Mouse (Mus musculus) lung, embryonic 16.5 days (tissue): ENCODE measurements around the gene Rfx7. TPM values are rescaled to one million over a fixed set of nuclear protein-coding genes. Genes with fewer than 3 reads are reported as not detected.
A peak's percentile ranks its signal among the peaks of the same experiment; 100 is the strongest.

Experiments
- ATAC-seq: fragments of 200-750 bp; cut with Nextera tagmentation; 2 replicates; pipeline ENCODE4 v1.8.0; 2017; ENCODE audit warnings: low read depth, mild to moderate bottlenecking, moderate library complexity
- H3K27ac ChIP-seq: fragments of 300-500 bp; sonication (generic); 2 replicates; pipeline ENCODE4 v1.5.1; 2014; ENCODE audit warnings: mild to moderate bottlenecking, control low read depth, low read length
- H3K27me3 ChIP-seq: fragments of 300-500 bp; sonication (generic); 2 replicates; pipeline ENCODE4 v1.6.1; 2014; ENCODE audit warnings: low read depth, low read length, mixed read lengths; ENCODE audit not compliant: control insufficient read depth, insufficient read depth
- H3K36me3 ChIP-seq: fragments of 300-500 bp; sonication (generic); 2 replicates; pipeline ENCODE4 v1.6.1; 2014; ENCODE audit warnings: low read length; ENCODE audit not compliant: control insufficient read depth, insufficient read depth
- H3K4me1 ChIP-seq: fragments of 300-500 bp; sonication (generic); replicated peaks from 2 replicates; pipeline ENCODE4 v1.6.1; 2014; ENCODE audit warnings: low read length, mixed read lengths; ENCODE audit not compliant: control insufficient read depth, insufficient read depth
- H3K4me2 ChIP-seq: fragments of 300-500 bp; sonication (generic); 2 replicates; pipeline ENCODE4 v1.6.1; 2014; ENCODE audit warnings: low read depth, low read length, control low read depth
- H3K4me3 ChIP-seq: fragments of 300-500 bp; sonication (generic); 2 replicates; pipeline ENCODE4 v1.5.1; 2014; ENCODE audit warnings: mild to moderate bottlenecking, low read length, control low read depth
- H3K9ac ChIP-seq: fragments of 300-500 bp; sonication (generic); 2 replicates; pipeline ENCODE4 v1.6.1; 2014; ENCODE audit warnings: low read length, control low read depth
- H3K9me3 ChIP-seq: fragments of 300-500 bp; sonication (generic); 2 replicates; pipeline ENCODE4 v1.6.1; 2016; ENCODE audit warnings: low read length; ENCODE audit not compliant: control insufficient read depth
- WGBS: fragments of 180-500 bp; shearing (Covaris S2); extraction: QIAGEN DNeasy Blood & Tissue Kit; methylation state at CpG from one replicate; pipeline ENCODE4 v1.1.7; 2014; 5-methylcytosine and 5-hydroxymethylcytosine counted together
- polyA plus RNA-seq: library from polyadenylated mRNA; unstranded; fragments of >200 nt; fragmentation: Nextera tagmentation; extraction: Ambion mirVana; gene quantifications from 2 replicates; pipeline ENCODE4 v1.2.1, GENCODE M21; 2015

Gene Rfx7
- polyA plus RNA-seq, 1 experiment from 2014 or later = 8.1 TPM

- H3K9me3 ChIP-seq = no peaks in the 10 kb centered on the region
- ATAC-seq = no peak
- no peaks in the 10 kb centered on the region for H3K36me3 ChIP-seq
- H3K4me1 ChIP-seq = peaks cover 22% of the 10 kb centered on the region
- 64% methylated on average over 4 of the region's 4 CpGs for WGBS
- H3K27ac ChIP-seq = peak overlapping the region; percentile 3
- no peak overlapping the region for H3K4me3 ChIP-seq
- H3K4me2 ChIP-seq = no peak overlapping the region
- no peak overlapping the region for H3K9ac ChIP-seq
- H3K27me3 ChIP-seq = no peaks in the 10 kb centered on the region
Measured at GRCm38 (mm10) chr9:72656491-72656890, 124.5 kb downstream of the Rfx7 start.

GRCm38 (mm10) chr9:72656940-72657339 is 124.9 kb downstream of the Rfx7 start:
- no peak overlapping the region for H3K4me3 ChIP-seq
- no peaks in the 10 kb centered on the region for H3K27me3 ChIP-seq
- WGBS = 42% methylated on average over 3 of the region's 3 CpGs
- no peak overlapping the region for H3K4me2 ChIP-seq
- peak overlapping the region; percentile 3; the same call in 1 of the 2 replicates for H3K27ac ChIP-seq
- no peaks in the 10 kb centered on the region for H3K36me3 ChIP-seq
- H3K9ac ChIP-seq = no peak overlapping the region
- no peaks in the 10 kb centered on the region for H3K9me3 ChIP-seq
- ATAC-seq = no peak
- H3K4me1 ChIP-seq = peaks cover 22% of the 10 kb centered on the region

- Histone ChIP-seq H3K4me3 (no peak overlapping the region), H3K9me3 (no peaks in the 10 kb centered on the region), H3K9ac (no peak overlapping the region), H3K4me2 (no peak overlapping the region), H3K27ac (0 out of 2 replicates have a peak overlapping the region, but pooled peaks have one; percentile 27), H3K27me3 (no peaks in the 10 kb centered on the region), H3K4me1 (peaks cover 17% of the 10 kb centered on the region), H3K36me3 (no peaks in the 10 kb centered on the region)
- 57% methylated on average over 1 of the region's 1 CpGs for whole genome bisulfite sequencing
- ATAC-seq = no peak
Measured at GRCm38 (mm10) chr9:72657694-72658093, 125.7 kb downstream of the Rfx7 start.

DNA sequence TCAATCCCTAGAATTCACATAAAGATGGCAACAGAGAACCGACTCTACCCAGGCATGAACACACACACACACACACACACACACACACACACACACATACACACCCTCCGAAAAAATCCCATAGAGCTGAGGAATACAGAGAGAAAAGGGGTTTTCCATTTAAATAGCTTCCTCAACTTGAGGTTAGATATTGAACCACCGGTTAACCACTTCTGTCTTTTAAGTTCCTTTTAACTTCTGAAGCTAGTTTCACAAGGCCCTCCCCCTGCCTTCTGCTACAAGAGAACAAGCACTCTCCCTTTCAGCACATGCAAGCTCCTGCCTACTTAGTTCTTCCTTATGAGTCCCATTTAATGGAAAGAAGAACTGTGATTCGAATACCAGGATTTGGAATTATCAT is 128.1 kb downstream of the Rfx7 start:
- no peak overlapping the region for H3K27ac ChIP-seq
- H3K9ac ChIP-seq = no peak overlapping the region
- ATAC-seq = no peak

DNA sequence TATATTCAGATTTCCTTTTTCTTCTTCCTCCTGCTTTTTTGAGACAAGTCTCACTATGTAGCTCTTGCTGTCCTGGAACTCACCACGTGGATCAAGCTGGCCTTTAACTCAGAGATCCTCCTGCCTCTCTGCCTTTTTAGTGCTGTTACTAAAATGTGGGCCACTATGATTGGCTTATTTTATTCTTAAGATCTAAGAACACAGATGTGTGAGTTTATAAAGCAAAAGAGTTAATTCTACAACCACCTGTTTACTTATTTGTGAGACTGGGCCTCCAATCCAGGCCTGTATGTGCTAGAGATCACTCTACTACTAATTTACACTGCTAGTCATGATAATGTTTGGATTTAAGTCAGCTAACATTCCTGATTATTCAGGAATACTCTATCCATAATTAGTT is 128.9 kb downstream of the Rfx7 start:
- 53% methylated on average over 1 of the region's 1 CpGs for WGBS
- H3K9ac ChIP-seq = no peak overlapping the region
- no peak overlapping the region for H3K4me3 ChIP-seq
- H3K9me3 ChIP-seq = no peaks in the 10 kb centered on the region
- H3K4me1 ChIP-seq = peaks cover 24% of the 10 kb centered on the region
- H3K27ac ChIP-seq = 0 out of 2 replicates have a peak overlapping the region, but pooled peaks have one; percentile 33
- ATAC-seq = no peak
- H3K27me3 ChIP-seq = no peaks in the 10 kb centered on the region
- no peak overlapping the region for H3K4me2 ChIP-seq
- H3K36me3 ChIP-seq = peaks cover 2% of the 10 kb centered on the region; the same call in 1 of the 2 replicates

More for the DNA sequence above, 128.1 kb downstream of the Rfx7 start:
- Histone ChIP-seq H3K4me3 (no peak overlapping the region), H3K4me1 (peaks cover 17% of the 10 kb centered on the region), H3K36me3 (no peaks in the 10 kb centered on the region; the same call in 1 of the 2 replicates), H3K9me3 (no peaks in the 10 kb centered on the region), H3K27me3 (no peaks in the 10 kb centered on the region), H3K4me2 (no peak overlapping the region)
- WGBS = 66% methylated on average over 4 of the region's 4 CpGs

- H3K27me3 ChIP-seq = no peaks in the 10 kb centered on the region
- peak overlapping the region; percentile 100 for H3K27ac ChIP-seq
- peak overlapping the region; percentile 76 for H3K4me2 ChIP-seq
- ATAC-seq = no peak
- H3K36me3 ChIP-seq = peaks cover 5% of the 10 kb centered on the region
- WGBS = 2% methylated on average over 13 of the region's 13 CpGs
- peak overlapping the region; percentile 93 for H3K4me3 ChIP-seq
- peaks cover 25% of the 10 kb centered on the region for H3K4me1 ChIP-seq
- no peaks in the 10 kb centered on the region for H3K9me3 ChIP-seq
- H3K9ac ChIP-seq = peak overlapping the region; percentile 84
Measured at GRCm38 (mm10) chr9:72661561-72661894, 129.5 kb downstream of the Rfx7 start.

- under 1% methylated on average over 61 of the region's 83 CpGs for WGBS
- Histone ChIP-seq H3K27me3 (no peaks in the 10 kb centered on the region), H3K9ac (peak within 1 kb of the TSS; percentile 100), H3K4me2 (peak within 1 kb of the TSS; percentile 77), H3K27ac (peak within 1 kb of the TSS; percentile 100), H3K9me3 (no peaks in the 10 kb centered on the region), H3K36me3 (peaks cover 8% of the 10 kb centered on the region), H3K4me1 (peaks cover 30% of the 10 kb centered on the region), H3K4me3 (peak within 1 kb of the TSS; percentile 93)
- peak; percentile 91 for ATAC-seq
Measured at GRCm38 (mm10) chr9:72661895-72662661, 130.0 kb downstream of the Rfx7 start, which contains the start of gene Nedd4. TSS of gene Nedd4 (plus strand) at chr9:72662346.

DNA sequence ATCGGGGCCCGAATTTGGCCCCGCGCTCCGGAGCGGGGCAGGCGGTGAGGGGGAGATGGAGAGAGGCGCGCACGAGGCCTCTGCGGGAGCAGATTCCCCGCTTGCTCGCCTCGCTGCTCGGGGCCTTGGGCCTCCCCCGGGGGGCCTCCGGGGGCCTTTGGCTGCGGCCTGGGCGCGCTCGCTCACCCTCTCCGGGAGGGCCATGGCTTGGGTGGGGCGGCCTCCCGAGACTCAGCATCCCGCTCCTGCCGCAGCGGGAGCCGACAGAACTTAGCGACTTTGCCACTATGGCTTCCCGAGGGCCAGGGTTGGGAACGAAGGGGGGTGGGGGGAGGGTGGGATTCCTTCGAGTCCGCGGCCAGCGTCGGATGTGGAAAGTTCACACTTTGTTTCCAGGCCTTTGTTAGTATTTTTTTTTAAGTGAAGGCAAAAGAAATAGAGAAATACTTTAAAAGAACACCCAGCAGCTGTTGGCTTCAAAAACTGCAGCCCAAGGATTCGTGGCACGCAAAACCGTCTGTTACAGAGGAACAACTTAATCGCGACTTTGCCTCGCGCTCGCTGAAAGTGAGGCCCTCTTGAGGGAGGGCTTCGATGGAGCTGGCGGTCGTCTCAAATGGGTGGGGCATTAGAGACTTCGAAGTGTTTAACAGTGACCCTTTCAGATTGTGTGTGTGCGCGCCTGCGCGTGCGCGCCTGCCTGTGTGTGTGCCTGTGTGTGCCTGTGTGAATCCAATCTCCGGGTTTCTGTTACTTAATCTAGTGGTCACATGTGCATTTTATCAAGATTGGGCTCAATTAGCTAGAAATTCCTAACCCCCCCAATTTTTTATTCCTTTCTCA is 130.9 kb downstream of the Rfx7 start:
- Histone ChIP-seq H3K9me3 (no peaks in the 10 kb centered on the region), H3K9ac (peak overlapping the region; percentile 100), H3K27me3 (no peaks in the 10 kb centered on the region), H3K4me2 (peak overlapping the region; percentile 77), H3K4me1 (peaks cover 36% of the 10 kb centered on the region), H3K4me3 (peak overlapping the region; percentile 93), H3K27ac (peak overlapping the region; percentile 100), H3K36me3 (peaks cover 14% of the 10 kb centered on the region)
- peak; percentile 72 for ATAC-seq
- WGBS = under 1% methylated on average over 39 of the region's 55 CpGs

DNA sequence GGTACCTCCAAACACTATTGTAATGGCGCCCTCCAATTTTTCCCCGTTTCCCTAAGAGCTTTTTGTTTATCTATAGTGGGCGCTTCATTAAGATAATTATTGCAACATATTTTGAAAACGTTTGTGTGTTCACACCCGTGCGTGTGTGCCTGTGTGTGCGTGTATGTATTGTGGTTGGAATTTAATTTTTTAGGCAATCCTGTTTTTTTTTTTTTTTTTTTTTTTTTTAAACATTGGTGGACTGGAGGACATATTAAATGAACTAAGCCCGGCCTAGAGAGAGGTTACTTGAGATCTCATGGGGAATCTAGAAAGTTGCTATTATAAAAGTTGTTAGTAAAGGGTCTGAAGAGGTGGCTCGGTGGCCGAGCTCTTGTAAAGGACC is 131.5 kb downstream of the Rfx7 start:
- Histone ChIP-seq H3K27me3 (no peaks in the 10 kb centered on the region), H3K4me3 (peak overlapping the region; percentile 93), H3K9ac (peak overlapping the region; percentile 100), H3K9me3 (no peaks in the 10 kb centered on the region), H3K4me1 (peaks cover 36% of the 10 kb centered on the region), H3K4me2 (peak overlapping the region; percentile 77), H3K27ac (peak overlapping the region; percentile 100), H3K36me3 (peaks cover 14% of the 10 kb centered on the region)
- ATAC-seq = no peak
- WGBS = 2% methylated on average over 10 of the region's 10 CpGs
